Mouse (Mus musculus): Measurements from ENCODE around the gene Rnpep.

Gene Rnpep

DNA sequence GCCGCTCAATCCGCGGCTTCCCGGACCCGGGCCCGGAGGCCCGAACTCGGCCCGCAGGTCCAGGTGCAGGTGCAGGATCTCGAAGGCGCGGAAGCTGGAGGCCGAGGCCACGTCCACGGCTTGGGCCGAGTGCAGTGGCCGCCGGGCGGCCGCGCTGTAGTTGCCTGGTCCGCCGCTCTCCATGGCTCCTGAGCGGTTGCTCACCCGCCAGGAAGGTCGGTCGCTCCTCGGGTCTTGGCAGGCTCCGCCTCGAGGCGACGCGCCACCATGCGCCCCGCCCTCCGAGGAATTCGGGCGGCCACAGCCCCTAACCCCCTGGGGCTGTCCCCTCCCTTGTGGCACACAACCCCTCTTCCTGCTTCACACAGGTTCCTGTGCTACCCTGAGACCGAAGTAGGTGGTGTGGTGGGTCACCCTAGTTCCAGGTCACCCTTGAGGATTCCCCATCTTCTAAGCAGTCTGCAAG, at the start of gene Rnpep:
Gene Rnpep (minus strand): TSS at position 259 of the 466 bp plus-strand sequence.
- peak; percentile 31 to 37 for DNase-seq (ENCODE audit: low read depth in 2 of 2, low spot score in 2 of 2)

DNA sequence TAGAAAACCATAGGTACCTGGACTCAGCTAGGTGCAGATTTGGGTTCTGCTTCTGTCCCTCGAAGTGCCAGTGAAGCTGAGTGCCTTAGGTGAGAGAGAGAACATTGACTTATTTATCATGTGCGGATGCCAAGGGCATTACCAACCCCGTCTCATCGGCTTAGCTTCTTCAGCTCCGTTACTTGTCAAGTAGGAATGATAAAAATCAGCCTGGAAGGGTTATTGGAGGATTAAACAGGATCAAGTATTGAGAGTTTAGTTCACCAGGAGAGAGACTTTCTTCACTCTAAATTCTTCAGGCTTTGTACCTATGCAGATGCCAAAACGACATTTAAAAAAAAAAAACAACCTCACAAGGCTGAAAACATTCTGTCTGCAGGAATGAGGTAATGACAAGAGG, 46.7 kb upstream of the Rnpep start:
- no peak for DNase-seq (ENCODE audit: low read depth in 2 of 2, low spot score in 2 of 2)

- no peak for DNase-seq (ENCODE audit: low read depth in 2 of 2, low spot score in 2 of 2)
Measured at GRCm38 (mm10) chr1:135328368-135328767, 44.5 kb upstream of the Rnpep start.

GRCm38 (mm10) chr1:135325934-135326333, 42.0 kb upstream of the Rnpep start:
- no peak for DNase-seq (ENCODE audit: low read depth in 2 of 2, low spot score in 2 of 2)

DNA sequence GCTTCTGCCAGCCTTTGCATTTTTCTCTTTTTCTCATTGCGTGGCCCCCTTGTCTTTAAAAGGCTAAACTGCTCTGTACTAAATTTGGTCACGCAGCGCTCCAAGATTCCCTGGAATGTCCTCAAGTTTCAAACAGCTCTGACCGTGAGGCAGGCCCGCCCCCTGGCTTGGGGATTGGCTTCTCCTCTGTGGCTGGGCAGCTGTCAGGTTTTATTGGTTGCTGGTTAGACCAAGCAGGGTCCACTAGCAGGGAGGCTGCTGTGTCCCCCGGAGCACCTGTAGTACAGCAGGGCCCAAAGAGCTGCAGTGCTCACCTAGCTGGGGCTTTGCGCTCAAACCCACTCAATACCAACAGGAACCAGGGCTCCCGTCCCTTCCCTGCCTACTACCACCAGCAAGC, 40.7 kb upstream of the Rnpep start, which contains the start of gene Lmod1:
Gene Lmod1 (plus strand): TSS at position 237 of the 400 bp plus-strand sequence.
- DNase-seq (ENCODE audit: low read depth in 2 of 2, low spot score in 2 of 2) = no peak

DNA sequence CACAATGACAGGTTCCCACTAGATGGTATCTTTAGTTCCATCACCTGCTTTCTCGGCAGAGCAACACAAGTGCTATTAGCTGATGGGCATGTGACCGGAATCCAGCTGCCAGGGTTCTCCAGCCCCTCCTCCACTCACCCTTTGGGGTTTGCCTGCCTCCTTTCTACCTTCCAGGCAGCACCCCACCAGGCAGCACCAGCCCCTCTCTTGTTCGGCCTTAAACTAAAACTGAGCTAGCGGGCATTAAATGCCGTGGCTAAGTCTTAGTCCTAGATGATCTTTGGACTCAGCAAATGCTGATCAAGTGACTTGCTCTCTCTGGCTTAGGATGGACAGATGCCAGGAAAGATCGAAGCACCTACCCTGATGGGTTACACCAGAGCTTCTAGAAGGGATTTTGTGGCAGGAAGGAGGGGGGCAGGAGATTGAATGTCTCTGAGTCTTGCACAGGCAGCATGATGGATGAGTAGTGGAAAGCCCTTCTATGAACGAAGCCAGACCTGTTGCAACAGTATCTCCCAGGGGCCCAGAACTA, 39.5 kb upstream of the Rnpep start:
- no peak for DNase-seq (ENCODE audit: low read depth in 2 of 2, low spot score in 2 of 2)

- DNase-seq (ENCODE audit: low read depth in 2 of 2, low spot score in 2 of 2) = peak; percentile 90
Measured at GRCm38 (mm10) chr1:135313284-135314031, 29.6 kb upstream of the Rnpep start, which contains the start of gene Timm17a. Timm17a (minus strand) TSS chr1:135313778.

GRCm38 (mm10) chr1:135312201-135312600, 28.3 kb upstream of the Rnpep start:
- DNase-seq (ENCODE audit: low read depth in 2 of 2, low spot score in 2 of 2) = no peak

DNA sequence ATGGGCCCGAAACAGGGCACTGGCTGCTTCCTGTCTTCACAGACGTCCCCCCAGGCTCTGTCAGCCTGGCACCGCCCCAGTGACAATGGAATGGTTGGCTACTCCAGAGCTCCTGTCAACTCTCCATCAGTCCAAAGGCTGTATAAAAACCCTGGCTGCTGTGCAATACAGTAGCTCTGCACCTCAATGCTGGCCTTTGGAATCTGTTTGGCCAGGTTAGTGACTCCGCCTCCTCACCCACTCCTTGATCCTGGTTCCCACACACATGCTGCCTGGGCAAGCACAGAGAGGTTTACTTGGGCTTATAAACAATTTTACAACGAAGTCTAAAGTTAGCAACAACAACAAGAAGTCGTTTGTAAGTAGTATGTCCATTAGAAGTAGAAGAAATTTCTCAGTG, 27.5 kb upstream of the Rnpep start:
- DNase-seq (ENCODE audit: low read depth in 2 of 2, low spot score in 2 of 2) = no peak

GRCm38 (mm10) chr1:135290908-135291307, 7.0 kb upstream of the Rnpep start:
- no peak for DNase-seq (ENCODE audit: low read depth in 2 of 2, low spot score in 2 of 2)

- DNase-seq (ENCODE audit: low read depth in 2 of 2, low spot score in 2 of 2) = no peak
Measured at GRCm38 (mm10) chr1:135286311-135286710, 2.4 kb upstream of the Rnpep start.

GRCm38 (mm10) chr1:135283287-135283825, 528 bp downstream of the Rnpep start:
- peak; percentile 6 to 7 for DNase-seq (ENCODE audit: low read depth in 2 of 2, low spot score in 2 of 2)

- DNase-seq (ENCODE audit: low read depth in 2 of 2, low spot score in 2 of 2) = no peak
Measured at GRCm38 (mm10) chr1:135282536-135283286, 1.2 kb downstream of the Rnpep start.

GRCm38 (mm10) chr1:135281841-135282240, 2.0 kb downstream of the Rnpep start:
- no peak for DNase-seq (ENCODE audit: low read depth in 2 of 2, low spot score in 2 of 2)

DNA sequence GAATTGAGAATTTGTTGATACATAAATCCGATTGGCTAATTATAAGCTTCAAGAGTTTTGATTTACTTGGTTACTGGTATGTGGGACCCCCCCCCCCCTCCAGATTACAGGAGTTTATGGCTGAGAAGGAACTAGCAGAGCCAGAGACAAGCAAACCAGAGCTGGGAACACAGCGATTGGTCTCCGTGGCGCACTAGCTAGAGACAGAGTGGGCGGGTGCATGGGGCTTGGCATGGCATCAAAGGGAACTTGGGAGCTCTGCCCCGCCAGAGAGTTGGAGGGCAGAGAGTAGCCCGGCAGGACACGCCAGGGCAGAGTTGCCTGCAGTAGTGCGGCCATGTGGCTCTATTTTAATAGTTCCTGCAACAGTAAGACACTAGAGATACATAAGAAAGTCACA, 3.2 kb downstream of the Rnpep start:
- no peak for DNase-seq (ENCODE audit: low read depth in 2 of 2, low spot score in 2 of 2)

GRCm38 (mm10) chr1:135271371-135271770, 12.5 kb downstream of the Rnpep start:
- no peak for DNase-seq (ENCODE audit: low read depth in 2 of 2, low spot score in 2 of 2)

DNA sequence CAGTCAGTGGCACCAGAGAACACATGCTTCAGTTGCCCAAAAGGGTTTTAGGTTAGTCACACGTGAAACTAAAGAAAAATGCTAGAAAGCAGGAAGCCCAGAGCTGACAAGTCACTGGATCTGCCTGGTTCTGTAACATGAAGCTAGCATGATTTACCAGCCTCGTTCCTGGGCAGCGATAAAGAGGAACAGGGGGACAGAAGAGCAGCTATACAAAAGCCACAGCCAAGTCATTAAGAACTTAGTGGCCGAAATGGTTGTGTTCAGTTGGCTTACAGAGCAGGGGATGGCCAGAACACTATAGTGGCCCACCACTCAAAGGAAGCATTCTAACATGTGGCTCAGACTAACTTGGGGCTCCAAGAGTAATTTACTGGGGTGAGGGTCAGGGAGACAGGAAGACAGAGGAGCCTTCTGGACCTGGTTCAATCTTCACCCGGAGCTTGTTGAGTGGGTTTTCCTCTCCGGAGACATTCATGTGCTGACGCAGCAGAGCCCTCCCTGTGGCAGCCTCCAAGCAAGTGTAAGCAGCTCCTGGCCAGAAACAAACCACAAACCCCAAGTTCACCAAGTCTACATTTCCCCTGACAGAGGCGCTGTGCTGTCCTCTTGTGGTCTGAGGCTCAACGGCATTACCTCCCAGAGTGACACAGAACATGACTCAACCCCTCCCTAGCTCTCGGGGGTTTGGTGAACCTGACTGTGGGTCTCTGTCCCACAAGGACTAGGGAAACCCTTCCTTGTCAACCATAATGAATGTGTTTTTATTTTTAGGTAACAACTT, 16.0 kb downstream of the Rnpep start:
- no peak for DNase-seq (ENCODE audit: low read depth in 2 of 2, low spot score in 2 of 2)

GRCm38 (mm10) chr1:135265834-135266233, 18.1 kb downstream of the Rnpep start:
- no peak for DNase-seq (ENCODE audit: low read depth in 2 of 2, low spot score in 2 of 2)

- no peak for DNase-seq (ENCODE audit: low read depth in 2 of 2, low spot score in 2 of 2)
Measured at GRCm38 (mm10) chr1:135263316-135263715, 20.6 kb downstream of the Rnpep start.

- DNase-seq (ENCODE audit: low read depth in 2 of 2, low spot score in 2 of 2) = no peak
Measured at GRCm38 (mm10) chr1:135262329-135262728, 21.6 kb downstream of the Rnpep start.

GRCm38 (mm10) chr1:135260931-135261330, 23.0 kb downstream of the Rnpep start:
- DNase-seq (ENCODE audit: low read depth in 2 of 2, low spot score in 2 of 2) = no peak
